Mouse (Mus musculus) forebrain, embryonic 11.5 days (tissue): Measurements from ENCODE around the gene Ctxn2. TPM values are rescaled to one million over a fixed set of nuclear protein-coding genes. Genes with fewer than 3 reads are reported as not detected.

ENCODE experiments used
- ATAC-seq: fragments of 200-750 bp; cut with Nextera tagmentation; replicated peaks from 2 replicates; pipeline ENCODE4 v1.8.0; 2017; ENCODE audit warnings: moderate TSS enrichment; ENCODE audit not compliant: low FRiP score
- DNase-seq: peaks from one replicate; pipeline ENCODE4 v3.0.0-alpha.2; 2017; ENCODE audit warnings: low spot score
- H3K27ac ChIP-seq: fragments of 300-500 bp; sonication (generic); 2 replicates; pipeline ENCODE4 v1.5.1; 2014; ENCODE audit warnings: low read depth, low read length
- H3K27me3 ChIP-seq: fragments of 300-500 bp; sonication (generic); 2 replicates; pipeline ENCODE4 v1.6.1; 2014; ENCODE audit warnings: mild to moderate bottlenecking, low read length, mixed read lengths; ENCODE audit not compliant: control insufficient read depth, insufficient read depth
- H3K36me3 ChIP-seq: fragments of 300-500 bp; sonication (generic); 2 replicates; pipeline ENCODE4 v1.6.1; 2014; ENCODE audit warnings: mild to moderate bottlenecking, low read length, moderate library complexity, mixed read lengths; ENCODE audit not compliant: control insufficient read depth, insufficient read depth
- H3K4me1 ChIP-seq: fragments of 300-500 bp; sonication (generic); replicated peaks from 2 replicates; pipeline ENCODE4 v1.6.1; 2014; ENCODE audit warnings: low read length, mixed read lengths; ENCODE audit not compliant: control insufficient read depth, insufficient read depth
- H3K4me2 ChIP-seq: fragments of 300-500 bp; sonication (generic); 2 replicates; pipeline ENCODE4 v1.6.1; 2014; ENCODE audit warnings: low read depth, mild to moderate bottlenecking, low read length, moderate library complexity, mixed read lengths; ENCODE audit not compliant: severe bottlenecking
- H3K4me3 ChIP-seq: fragments of 300-500 bp; sonication (generic); 2 replicates; pipeline ENCODE4 v1.5.1; 2014; ENCODE audit warnings: low read depth, low read length
- H3K9ac ChIP-seq: fragments of 300-500 bp; sonication (generic); 2 replicates; pipeline ENCODE4 v1.6.1; 2014; ENCODE audit warnings: low read length
- H3K9me3 ChIP-seq: fragments of 300-500 bp; sonication (generic); 2 replicates; pipeline ENCODE4 v1.6.1; 2016; ENCODE audit warnings: low read length, mixed read lengths; ENCODE audit not compliant: control insufficient read depth
- WGBS: fragments of 180-500 bp; shearing (Covaris S2); extraction: QIAGEN DNeasy Blood & Tissue Kit; methylation state at CpG from one replicate; pipeline ENCODE4 v1.1.7; 2014; 5-methylcytosine and 5-hydroxymethylcytosine counted together
- polyA plus RNA-seq: library from polyadenylated mRNA; unstranded; fragments of >200 nt; fragmentation: Nextera tagmentation; extraction: Ambion mirVana; gene quantifications from 2 replicates; pipeline ENCODE4 v1.2.1, GENCODE M21; 2014

The Ctxn2 gene
- polyA plus RNA-seq, 1 experiment from 2014 or later, result not detected

DNA sequence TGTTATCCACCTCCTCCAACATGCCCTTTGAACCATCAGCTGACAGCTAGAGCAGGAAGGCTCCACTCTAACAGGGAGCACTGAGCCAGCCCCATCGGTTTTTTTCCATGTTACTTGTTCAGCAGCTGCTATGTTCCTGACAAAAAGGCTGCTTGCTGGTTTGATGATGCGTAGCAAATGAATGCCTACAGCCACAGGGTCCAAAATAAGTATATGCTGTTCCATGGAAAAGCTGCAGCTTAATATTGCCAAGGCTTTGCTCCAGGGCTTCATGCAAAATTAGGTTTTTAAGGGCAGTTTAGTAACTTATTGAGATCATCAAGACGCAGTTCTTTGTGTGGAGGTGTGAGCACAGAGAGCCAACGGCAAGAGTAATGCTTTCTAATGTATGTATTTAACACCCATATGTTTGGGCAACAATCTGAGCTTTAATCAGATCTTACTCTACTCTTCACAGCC is 25.5 kb downstream of the Ctxn2 start:
- Histone ChIP-seq H3K36me3 (no peaks in the 10 kb centered on the region), H3K4me2 (no peak overlapping the region), H3K27me3 (no peaks in the 10 kb centered on the region), H3K9ac (no peak overlapping the region), H3K9me3 (no peaks in the 10 kb centered on the region), H3K27ac (no peak overlapping the region), H3K4me1 (no peaks in the 10 kb centered on the region), H3K4me3 (no peak overlapping the region)
- DNase-seq (no peak), ATAC-seq (no peak)
- WGBS, result 73% methylated on average over 4 of the region's 4 CpGs

DNA sequence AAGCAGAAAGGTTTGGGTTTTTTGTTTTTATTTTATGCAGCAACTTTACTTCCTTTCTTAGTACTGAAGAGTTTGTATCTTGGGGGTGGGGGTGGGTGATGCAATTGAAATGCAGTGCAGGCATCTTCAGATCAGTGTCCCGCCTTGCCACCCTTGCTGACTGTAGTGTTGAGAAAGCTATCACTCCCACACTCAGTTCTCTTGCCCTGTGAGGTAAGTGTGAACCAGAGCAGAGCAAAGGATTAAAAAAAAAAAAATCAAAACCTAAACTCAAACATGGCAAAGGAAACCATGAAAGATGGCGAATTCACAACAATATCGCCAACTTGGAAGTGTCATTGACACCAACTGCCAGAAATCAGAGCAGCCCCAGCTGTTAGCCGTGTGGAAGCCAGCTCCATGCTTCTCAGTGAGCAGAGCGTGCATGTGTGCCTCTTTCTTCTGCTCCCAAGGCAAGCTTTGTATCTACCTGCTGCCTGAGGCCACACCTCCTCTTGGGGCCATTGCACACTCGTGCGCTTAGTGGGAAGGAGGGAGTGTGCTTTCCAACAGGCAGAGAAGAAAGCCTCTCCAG is 41.8 kb downstream of the Ctxn2 start:
- ATAC-seq, result no peak

DNA sequence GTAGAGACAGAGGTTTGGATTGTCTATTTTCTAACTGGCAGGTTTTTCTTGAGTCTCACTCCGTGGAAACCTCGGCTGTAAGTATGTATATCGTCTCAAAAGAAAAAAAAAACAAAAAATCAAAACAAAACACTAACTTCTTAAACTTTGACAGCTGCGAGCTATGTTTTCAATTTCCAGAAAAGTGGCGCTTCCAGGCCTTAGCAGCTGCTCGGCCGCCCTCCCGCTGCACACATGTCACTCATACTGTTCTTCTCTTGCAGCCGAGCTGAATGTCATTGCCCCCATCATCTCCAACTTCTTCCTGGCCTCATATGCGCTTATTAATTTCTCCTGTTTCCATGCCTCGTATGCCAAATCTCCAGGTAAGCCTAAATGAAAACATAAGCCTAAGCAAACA is 51.4 kb downstream of the Ctxn2 start:
- DNase-seq (no peak), ATAC-seq (no peak)
- H3K4me1 ChIP-seq, result no peaks in the 10 kb centered on the region
- no peak overlapping the region for H3K4me3 ChIP-seq
- no peak overlapping the region for H3K4me2 ChIP-seq
- H3K9me3 ChIP-seq, result no peaks in the 10 kb centered on the region
- no peaks in the 10 kb centered on the region for H3K36me3 ChIP-seq
- 85% methylated on average over 11 of the region's 11 CpGs for WGBS
- H3K9ac ChIP-seq, result no peak overlapping the region
- no peaks in the 10 kb centered on the region for H3K27me3 ChIP-seq
- no peak overlapping the region for H3K27ac ChIP-seq

More for the DNA sequence above, 41.8 kb downstream of the Ctxn2 start:
- Histone ChIP-seq H3K4me3 (no peak overlapping the region), H3K36me3 (no peaks in the 10 kb centered on the region), H3K4me1 (no peaks in the 10 kb centered on the region), H3K4me2 (no peak overlapping the region), H3K9ac (no peak overlapping the region), H3K9me3 (no peaks in the 10 kb centered on the region), H3K27ac (no peak overlapping the region), H3K27me3 (no peaks in the 10 kb centered on the region)
- WGBS, result 81% methylated on average over 7 of the region's 7 CpGs
- DNase-seq, result no peak

DNA sequence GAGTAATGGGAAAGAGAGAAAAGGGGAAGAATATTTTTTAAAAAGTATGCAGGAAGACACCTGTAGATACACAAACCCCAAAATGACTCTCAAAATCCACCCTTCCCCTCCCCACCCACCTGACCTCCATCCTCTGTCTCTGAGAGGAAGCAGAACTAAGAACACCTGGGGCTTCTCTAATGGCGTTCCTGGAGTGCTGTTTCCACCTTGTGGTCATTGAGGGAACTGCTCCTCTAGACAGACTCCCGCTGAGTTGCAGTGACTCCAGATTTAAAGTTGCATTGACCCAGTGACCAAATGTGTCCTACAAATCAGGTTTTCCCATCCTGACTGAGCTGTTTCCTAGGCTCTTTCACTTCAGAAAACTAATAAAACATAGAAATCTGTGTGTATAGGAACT is 52.7 kb downstream of the Ctxn2 start:
- peak; percentile 73 for DNase-seq
- H3K36me3 ChIP-seq, result no peaks in the 10 kb centered on the region
- no peak overlapping the region for H3K27ac ChIP-seq
- no peak overlapping the region for H3K4me3 ChIP-seq
- peak; percentile 74 for ATAC-seq
- no peak overlapping the region for H3K9ac ChIP-seq
- H3K27me3 ChIP-seq, result no peaks in the 10 kb centered on the region
- 2% methylated on average over 2 of the region's 2 CpGs for WGBS
- no peak overlapping the region for H3K4me2 ChIP-seq
- H3K4me1 ChIP-seq, result no peaks in the 10 kb centered on the region
- no peaks in the 10 kb centered on the region for H3K9me3 ChIP-seq

DNA sequence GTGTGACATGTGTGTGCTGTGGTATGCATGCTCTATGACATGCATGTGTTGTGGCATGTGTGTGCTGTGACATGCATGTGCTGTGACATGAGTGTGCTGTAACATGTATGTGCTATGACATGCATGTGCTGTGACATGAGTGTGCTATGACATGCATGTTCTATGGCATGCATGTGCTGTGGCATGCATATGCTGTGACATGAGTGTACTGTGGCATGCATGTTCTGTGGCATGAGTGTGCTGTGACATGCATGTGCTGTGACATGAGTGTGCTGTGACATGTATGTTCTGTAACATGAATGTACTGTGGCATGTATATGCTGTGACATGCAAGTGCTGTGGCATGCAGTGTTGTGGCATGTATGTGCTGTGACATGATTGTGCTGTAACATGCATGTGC is 56.4 kb downstream of the Ctxn2 start:
- DNase-seq, result no peak
- Histone ChIP-seq H3K4me3 (no peak overlapping the region), H3K4me1 (no peaks in the 10 kb centered on the region), H3K27ac (no peak overlapping the region), H3K36me3 (no peaks in the 10 kb centered on the region), H3K9ac (no peak overlapping the region), H3K9me3 (no peaks in the 10 kb centered on the region), H3K27me3 (no peaks in the 10 kb centered on the region), H3K4me2 (no peak overlapping the region)
- no peak for ATAC-seq

DNA sequence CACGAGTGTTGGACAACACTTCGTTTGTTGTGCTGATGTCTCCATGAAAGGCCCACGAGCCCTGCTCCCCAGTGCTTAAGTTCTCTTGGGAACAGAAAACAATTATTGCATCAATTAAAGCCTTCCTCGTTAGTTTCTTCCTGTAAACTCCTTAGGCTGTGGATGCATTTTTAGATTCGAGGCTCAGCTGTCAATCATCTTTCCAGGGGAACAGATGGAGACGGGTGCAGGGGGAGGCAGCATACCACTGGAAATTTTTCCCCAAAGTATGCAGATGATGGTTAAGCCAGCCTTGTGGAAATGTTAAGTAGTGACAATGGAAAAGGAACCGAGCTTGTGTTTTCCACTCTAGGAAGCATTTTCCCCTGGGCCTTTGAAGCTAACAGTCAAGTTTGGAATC is 60.3 kb downstream of the Ctxn2 start:
- ATAC-seq (no peak), DNase-seq (no peak)
- Histone ChIP-seq H3K36me3 (no peaks in the 10 kb centered on the region), H3K9ac (no peak overlapping the region), H3K27ac (no peak overlapping the region), H3K9me3 (no peaks in the 10 kb centered on the region), H3K4me2 (no peak overlapping the region), H3K27me3 (no peaks in the 10 kb centered on the region), H3K4me1 (no peaks in the 10 kb centered on the region), H3K4me3 (no peak overlapping the region)
- 52% methylated on average over 7 of the region's 7 CpGs for WGBS

Other genes with a start within 250 kb of the Ctxn2 start
- 5.8 and 7.6 TPM in 2 replicates for gene Slc24a5, start 68.6 kb upstream of the Ctxn2 start, polyA plus RNA-seq
- 235 and 249 TPM in 2 replicates for gene Myef2, start 13.0 kb upstream of the Ctxn2 start, polyA plus RNA-seq
- gene Slc12a1, start 15.8 kb downstream of the Ctxn2 start, polyA plus RNA-seq, result not detected in 2 replicates
- 270 and 288 TPM in 2 replicates for gene Dut, start 110.5 kb downstream of the Ctxn2 start, polyA plus RNA-seq